12 mouse cellular contexts compared by ENCODE assay signal in the genomic region with DNA sequence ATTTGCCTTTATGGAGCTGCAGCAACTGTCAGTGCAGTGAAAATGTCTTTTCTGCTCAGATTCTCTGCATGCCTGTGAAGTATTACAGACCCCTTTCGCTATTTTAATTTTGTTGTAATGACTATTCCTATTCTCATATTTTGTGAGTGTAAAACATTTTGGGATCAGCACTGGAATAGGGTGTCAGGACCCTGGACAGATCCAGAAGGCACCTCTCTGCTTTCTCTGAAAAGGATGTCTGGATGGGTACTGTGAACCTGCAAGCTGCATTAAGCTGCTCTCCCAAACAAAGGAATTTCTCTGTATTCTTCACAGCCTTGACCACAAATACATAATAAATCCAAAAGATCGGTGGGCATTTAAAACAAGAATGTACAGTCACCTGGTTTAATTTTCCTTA.
DNase-seq lines count a peak whose midpoint lies in the region; ATAC-seq lines count a peak whose summit lies in the region.
"Had no signal": no experiment of that assay in that cellular context is flagged by ENCODE, and none has a peak within 500 bp of the region (broad histone marks: within the 10 kb centered on the region; RNA-seq: fewer than 3 reads in every experiment).

No protein-coding gene starts in this region.

- no peaks in the 10 kb centered on the region for H3K4me1 ChIP-seq in embryonic facial prominence, embryonic 10.5 days
- no peaks in the 10 kb centered on the region for H3K4me1 ChIP-seq in midbrain, embryonic 14.5 days (ENCODE audit: control insufficient read depth, insufficient read depth, low read length)

- no peak overlapping the region for H3K27ac ChIP-seq in embryonic facial prominence, embryonic 10.5 days (replicated peaks)
- H3K27ac ChIP-seq in midbrain, embryonic 14.5 days (replicated peaks; ENCODE audit: low read depth, low read length), result no peak overlapping the region

- H3K27me3 ChIP-seq in embryonic facial prominence, embryonic 10.5 days (replicated peaks; ENCODE audit: low read depth, poor library complexity, severe bottlenecking), result no peaks in the 10 kb centered on the region
- H3K27me3 ChIP-seq in midbrain, embryonic 14.5 days (ENCODE audit: control insufficient read depth, insufficient read depth, low read length), result no peaks in the 10 kb centered on the region

- H3K9me3 ChIP-seq in embryonic facial prominence, embryonic 10.5 days, result no peaks in the 10 kb centered on the region
- no peaks in the 10 kb centered on the region for H3K9me3 ChIP-seq in midbrain, embryonic 14.5 days (ENCODE audit: control insufficient read depth, low read length)

- peak; percentile 68 for DNase-seq in heart, postnatal 4 days
- DNase-seq in heart, adult 8-10 months (ENCODE audit: low spot score), result no peak
- peak; percentile 7 for DNase-seq in urinary bladder, postnatal 14 days (ENCODE audit: low spot score)
- no peak for DNase-seq in urinary bladder, postnatal 4 days (ENCODE audit: low spot score in 2 of 2)
- peak; percentile 37 for DNase-seq in embryonic facial prominence, embryonic 10.5 days (ENCODE audit: low spot score)
- no peak for DNase-seq in layer of hippocampus, adult 8-10 months (ENCODE audit: low spot score in 2 of 2)
- no peak for DNase-seq in right cerebral cortex, adult 2 months (ENCODE audit: low spot score in 2 of 2)
- DNase-seq in midbrain, embryonic 14.5 days, result no peak
- DNase-seq: cerebellum, adult 8-10 months; left cerebral cortex, postnatal 4 days; lung, postnatal 36 days; right cerebral cortex, postnatal 14 days had no signal

- H3K36me3 ChIP-seq in embryonic facial prominence, embryonic 10.5 days (replicated peaks), result no peaks in the 10 kb centered on the region
- H3K36me3 ChIP-seq in midbrain, embryonic 14.5 days (ENCODE audit: control insufficient read depth, insufficient read depth, low read length), result no peaks in the 10 kb centered on the region

- H3K4me3 ChIP-seq in embryonic facial prominence, embryonic 10.5 days, result no peak overlapping the region
- no peak overlapping the region for H3K4me3 ChIP-seq in midbrain, embryonic 14.5 days (replicated peaks; ENCODE audit: low read depth, low read length)

- H3K9ac ChIP-seq in midbrain, embryonic 14.5 days (replicated peaks; ENCODE audit: low read length), result no peak overlapping the region

- ATAC-seq in midbrain, embryonic 14.5 days (ENCODE audit: low FRiP score, low TSS enrichment), result no peak

- H3K4me2 ChIP-seq in midbrain, embryonic 14.5 days (ENCODE audit: low read length), result no peak overlapping the region

- 62% methylated on average over 2 of the region's 2 CpGs for WGBS in embryonic facial prominence, embryonic 10.5 days
- WGBS in midbrain, embryonic 14.5 days, result 55% methylated on average over 2 of the region's 2 CpGs

Comparison
In these comparisons a context has a peak if more than half of its experiments do, and no peak if none do; other contexts are left out.
1. DNase-seq: peak in heart, postnatal 4 days (single experiment), urinary bladder, postnatal 14 days (single experiment) and embryonic facial prominence, embryonic 10.5 days (single experiment); none in heart, adult 8-10 months (single experiment), urinary bladder, postnatal 4 days (0 of 2), layer of hippocampus, adult 8-10 months (0 of 2), right cerebral cortex, adult 2 months (0 of 2) and midbrain, embryonic 14.5 days (single experiment).